Mouse (Mus musculus) erythroid progenitor cell, adult 5-6 weeks (primary cell): ENCODE results near the gene Cmss1. TPM values are rescaled to one million over a fixed set of nuclear protein-coding genes. Genes with fewer than 3 reads are reported as not detected.

Experiments
- ATAC-seq: replicated peaks from 2 replicates; pipeline ENCODE4 v1.8.0; 2016; ENCODE audit warnings: moderate number of reproducible peaks, mild to moderate bottlenecking, moderate TSS enrichment, inconsistent platforms; ENCODE audit not compliant: poor library complexity, low FRiP score, severe bottlenecking
- total RNA-seq, 2 experiments: library from RNA; stranded (forward) in 1 of 2; stranded (reverse) in 1 of 2; fragments of 150-400 nt in 1 of 2; fragments of 186-747, 209-891 nt in 1 of 2; gene quantifications; 2 replicates each; pipeline versions ENCODE4 v1.2.3 to v1.2.4; 2015 to 2017; ENCODE audit warnings: low replicate concordance in 2 of 2

Gene Cmss1
- total RNA-seq, 2 experiments from 2014 or later: 8.4 TPM; not detected in 1

GRCm38 (mm10) chr16:57268058-57268841, 338.4 kb downstream of the Cmss1 start:
- no peak for ATAC-seq

GRCm38 (mm10) chr16:57267068-57267467, 339.6 kb downstream of the Cmss1 start:
- ATAC-seq: no peak

- no peak for ATAC-seq
Measured at GRCm38 (mm10) chr16:57260152-57260551, 346.5 kb downstream of the Cmss1 start.

GRCm38 (mm10) chr16:57259356-57260083, 347.1 kb downstream of the Cmss1 start:
- no peak for ATAC-seq

Other genes starting within 250 kb of the Cmss1 start
- not detected in 2 replicates for gene Col8a1, start 147.9 kb upstream of the Cmss1 start, total RNA-seq (2015; ENCODE audit: low replicate concordance)
- gene Col8a1, start 147.9 kb upstream of the Cmss1 start, total RNA-seq (2017; ENCODE audit: low replicate concordance): 0.13 TPM in 1 of 2 replicates, not detected in the other